10 mouse cellular contexts compared by ENCODE assay signal in genomic region chr8:111185472-111185947, GRCm38 (mm10).
DNase-seq lines count a peak whose midpoint lies in the region; ATAC-seq and TF ChIP-seq lines count a peak whose summit lies in the region.
"Had no signal": no experiment of that assay in that cellular context is flagged by ENCODE, and none has a peak within 500 bp of the region (broad histone marks: within the 10 kb centered on the region; RNA-seq: fewer than 3 reads in every experiment).

No protein-coding gene starts in this region.

- no peaks in the 10 kb centered on the region for H3K9me3 ChIP-seq in hindbrain, postnatal 0 days (ENCODE audit: low read length)
- H3K9me3 ChIP-seq in hindbrain, embryonic 10.5 days: no peaks in the 10 kb centered on the region
- H3K9me3 ChIP-seq in intestine, embryonic 15.5 days: no peaks in the 10 kb centered on the region
- no peaks in the 10 kb centered on the region for H3K9me3 ChIP-seq in intestine, embryonic 16.5 days (ENCODE audit: control insufficient read depth, low read length)

- H3K4me1 ChIP-seq in hindbrain, postnatal 0 days (ENCODE audit: insufficient read depth, low read length): no peaks in the 10 kb centered on the region
- no peaks in the 10 kb centered on the region for H3K4me1 ChIP-seq in hindbrain, embryonic 10.5 days (replicated peaks)
- peaks cover 4% of the 10 kb centered on the region for H3K4me1 ChIP-seq in cortical plate, adult 2 months (ENCODE audit: control insufficient read depth, insufficient read depth, low read length)
- H3K4me1 ChIP-seq in intestine, embryonic 15.5 days (replicated peaks): no peaks in the 10 kb centered on the region
- no peaks in the 10 kb centered on the region for H3K4me1 ChIP-seq in intestine, embryonic 16.5 days (ENCODE audit: control insufficient read depth, insufficient read depth, low read length)

- no peak overlapping the region for H3K4me3 ChIP-seq in hindbrain, postnatal 0 days (ENCODE audit: low read length)
- no peak overlapping the region for H3K4me3 ChIP-seq in hindbrain, embryonic 10.5 days
- no peak overlapping the region for H3K4me3 ChIP-seq in cortical plate, adult 2 months (ENCODE audit: insufficient read depth, low read length)
- no peak overlapping the region for H3K4me3 ChIP-seq in intestine, embryonic 15.5 days (replicated peaks)
- no peak overlapping the region for H3K4me3 ChIP-seq in intestine, embryonic 16.5 days (ENCODE audit: low read length)
- H3K4me3 ChIP-seq: erythroblast, embryonic 14.5 days had no signal

- peaks cover 32% of the 10 kb centered on the region for H3K36me3 ChIP-seq in hindbrain, postnatal 0 days (ENCODE audit: insufficient read depth, low read length)
- peaks cover 90% of the 10 kb centered on the region for H3K36me3 ChIP-seq in hindbrain, embryonic 10.5 days
- H3K36me3 ChIP-seq in intestine, embryonic 15.5 days: 0 out of 2 replicates have a peak, but pooled peaks cover 8% of the 10 kb centered on the region
- no peaks in the 10 kb centered on the region for H3K36me3 ChIP-seq in intestine, embryonic 16.5 days (ENCODE audit: control insufficient read depth, insufficient read depth, low read length)

- no peak for TF ChIP-seq CTCF in hindbrain, postnatal 0 days (IDR thresholded peaks at IDR 0.05; ENCODE audit: low read depth)
- no peak for TF ChIP-seq CTCF in cortical plate, adult 2 months (IDR thresholded peaks at IDR 0.05; ENCODE audit: extremely low read depth, insufficient read depth, low read length)

- no peak overlapping the region for H3K9ac ChIP-seq in hindbrain, postnatal 0 days (replicated peaks; ENCODE audit: low read length)
- H3K9ac ChIP-seq in intestine, embryonic 15.5 days: no peak overlapping the region
- H3K9ac ChIP-seq in intestine, embryonic 16.5 days (ENCODE audit: low read depth, low read length): no peak overlapping the region
- H3K9ac ChIP-seq: liver, embryonic 14.5 days had no signal

- no peaks in the 10 kb centered on the region for H3K27me3 ChIP-seq in hindbrain, postnatal 0 days (ENCODE audit: insufficient read depth, low read length)
- no peaks in the 10 kb centered on the region for H3K27me3 ChIP-seq in hindbrain, embryonic 10.5 days (ENCODE audit: insufficient read depth, poor library complexity, severe bottlenecking)
- no peaks in the 10 kb centered on the region for H3K27me3 ChIP-seq in intestine, embryonic 15.5 days (replicated peaks)
- H3K27me3 ChIP-seq in intestine, embryonic 16.5 days (replicated peaks; ENCODE audit: control insufficient read depth, insufficient read depth, low read length): no peaks in the 10 kb centered on the region

- ATAC-seq in hindbrain, postnatal 0 days: peak; percentile 55; the same call in 1 of the 2 replicates
- no peak for ATAC-seq in intestine, embryonic 15.5 days
- ATAC-seq in intestine, embryonic 16.5 days: no peak

- no peak overlapping the region for H3K4me2 ChIP-seq in hindbrain, postnatal 0 days (ENCODE audit: low read depth, low read length)
- no peak overlapping the region for H3K4me2 ChIP-seq in intestine, embryonic 15.5 days (replicated peaks)
- no peak overlapping the region for H3K4me2 ChIP-seq in intestine, embryonic 16.5 days (ENCODE audit: low read depth, low read length)

- peak; percentile 73 for DNase-seq in hindbrain, postnatal 0 days (ENCODE audit: low spot score)
- no peak for DNase-seq in hindbrain, embryonic 10.5 days (ENCODE audit: low spot score)
- peak; percentile 63 to 69 for DNase-seq in adrenal gland, adult 18-20 months (ENCODE audit: low spot score in 2 of 2)
- DNase-seq in kidney, postnatal 36 days: peak; percentile 87 to 88
- DNase-seq in right cerebral cortex, adult 18-20 months: peak; percentile 41

- no peak overlapping the region for H3K27ac ChIP-seq in hindbrain, postnatal 0 days
- no peak overlapping the region for H3K27ac ChIP-seq in hindbrain, embryonic 10.5 days
- H3K27ac ChIP-seq in cortical plate, adult 2 months (ENCODE audit: insufficient read depth, low read length): 0 out of 2 replicates have a peak overlapping the region, but pooled peaks have one; percentile 67
- H3K27ac ChIP-seq in intestine, embryonic 15.5 days: no peak overlapping the region
- H3K27ac ChIP-seq in intestine, embryonic 16.5 days (ENCODE audit: low read length): no peak overlapping the region
- H3K27ac ChIP-seq: liver, embryonic 14.5 days had no signal

- WGBS in hindbrain, postnatal 0 days: 41% methylated on average over 4 of the region's 4 CpGs
- WGBS in hindbrain, embryonic 10.5 days: 86% methylated on average over 4 of the region's 4 CpGs
- 73% methylated on average over 4 of the region's 4 CpGs for WGBS in intestine, embryonic 15.5 days
- WGBS in intestine, embryonic 16.5 days: 65% methylated on average over 4 of the region's 4 CpGs

- no peak for TF ChIP-seq POLR2A in cortical plate, adult 2 months (IDR thresholded peaks at IDR 0.05; ENCODE audit: extremely low read depth, insufficient read depth, low read length)
